Mouse (Mus musculus) natural killer cell, adult 2 months (primary cell): ENCODE measurements at regions not wholly inside any gene's neighbourhood (a gene's known extent, or its start where the extent isn't known, plus 50 kb on each side); places are given as distances from the start of the nearest gene placed in this dataset.

Source experiments
- DNase-seq, 2 experiments: peaks; one replicate each; pipeline ENCODE4 v3.0.0; 2022; ENCODE audit warnings: low spot score in 2 of 2

- no peak for DNase-seq
Measured at GRCm38 (mm10) chr19:45288722-45289121, 53.1 kb upstream of the Lbx1 start.

GRCm38 (mm10) chr19:45297812-45298211 is 62.2 kb upstream of the Lbx1 start:
- DNase-seq: no peak

- no peak for DNase-seq
Measured at GRCm38 (mm10) chr19:45299341-45299740, 63.7 kb upstream of the Lbx1 start.

GRCm38 (mm10) chr19:45299768-45300167 is 63.8 kb upstream of the Btrc start:
- DNase-seq: no peak

- DNase-seq: no peak
Measured at GRCm38 (mm10) chr19:45300691-45301431, 62.7 kb upstream of the Btrc start.

GRCm38 (mm10) chr19:45301432-45301732 is 62.2 kb upstream of the Btrc start:
- no peak for DNase-seq

GRCm38 (mm10) chr19:45301733-45302547 is 61.6 kb upstream of the Btrc start:
- no peak for DNase-seq

GRCm38 (mm10) chr19:45302548-45303241 is 60.8 kb upstream of the Btrc start:
- no peak for DNase-seq

GRCm38 (mm10) chr19:45304538-45304937 is 59.0 kb upstream of the Btrc start:
- no peak for DNase-seq

GRCm38 (mm10) chr19:45307299-45308275 is 55.9 kb upstream of the Btrc start:
- DNase-seq: peak; percentile 47 to 70

GRCm38 (mm10) chr19:45308676-45309275 is 54.8 kb upstream of the Btrc start:
- no peak for DNase-seq

GRCm38 (mm10) chr19:45310291-45310881 is 53.1 kb upstream of the Btrc start:
- DNase-seq: no peak

GRCm38 (mm10) chr19:45310944-45311603 is 52.5 kb upstream of the Btrc start:
- peak; percentile 30 to 40 for DNase-seq

GRCm38 (mm10) chr19:45311831-45312537 is 51.5 kb upstream of the Btrc start:
- DNase-seq: no peak

- DNase-seq: no peak
Measured at GRCm38 (mm10) chr19:45312713-45313365, 50.7 kb upstream of the Btrc start.
